Mouse (Mus musculus): ENCODE data around the gene Zfhx3. TPM values are rescaled to one million over a fixed set of nuclear protein-coding genes. Genes with fewer than 3 reads are reported as not detected.

The Zfhx3 gene
- polyA plus RNA-seq, 1 experiment from 2014 or later = 22.4 TPM

DNA sequence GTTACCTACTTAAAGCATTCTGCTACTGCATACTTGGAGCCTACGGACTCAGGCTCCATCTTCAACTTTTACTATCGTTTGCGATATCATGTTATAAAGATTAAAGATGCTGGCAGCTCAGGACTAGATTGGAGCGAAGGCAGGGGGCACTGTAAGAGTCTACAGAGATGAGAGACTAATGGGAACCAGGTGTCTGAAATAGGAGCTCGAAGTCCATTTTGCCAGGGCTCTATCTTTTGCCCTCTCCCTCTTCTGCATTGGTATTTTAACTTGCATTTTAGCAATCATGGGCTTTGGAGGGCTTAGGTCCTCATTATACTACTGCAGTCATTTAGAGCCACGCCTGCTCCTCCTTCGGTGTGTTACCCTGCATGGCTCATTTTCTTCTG lies 1035.9 kb downstream of the Zfhx3 start:
- 77% methylated on average over 7 of the region's 7 CpGs for WGBS
- H3K4me3 ChIP-seq = no peak overlapping the region
- no peaks in the 10 kb centered on the region for H3K36me3 ChIP-seq (ENCODE audit: poor library complexity, severe bottlenecking)
- 0 out of 2 replicates have a peak, but pooled peaks cover 5% of the 10 kb centered on the region for H3K9me3 ChIP-seq (replicated peaks)
- ATAC-seq = no peak
- H3K4me1 ChIP-seq = no peaks in the 10 kb centered on the region
- H3K4me2 ChIP-seq = no peak overlapping the region
- no peak overlapping the region for H3K27ac ChIP-seq
- H3K9ac ChIP-seq = no peak overlapping the region
- H3K27me3 ChIP-seq = no peaks in the 10 kb centered on the region

DNA sequence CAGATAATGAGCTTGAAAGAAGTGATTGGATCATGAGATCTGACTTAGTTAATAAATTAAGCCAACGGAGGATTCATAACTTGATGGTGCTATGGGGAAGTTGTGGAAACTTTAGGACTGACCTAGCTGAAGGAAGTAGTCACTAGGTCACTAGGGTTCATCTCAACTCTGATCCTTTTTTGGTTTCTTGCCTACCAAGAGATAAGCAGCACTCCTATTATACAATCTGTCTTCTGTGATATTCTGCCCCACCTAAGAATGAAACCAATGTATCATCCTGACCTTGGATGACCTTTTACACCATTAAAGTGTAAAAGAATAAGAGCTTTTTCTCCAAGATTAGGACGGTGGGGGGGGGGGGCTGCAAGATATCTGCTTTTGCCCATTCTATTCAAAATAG lies 1042.5 kb downstream of the Zfhx3 start:
- H3K27me3 ChIP-seq = no peaks in the 10 kb centered on the region
- no peak overlapping the region for H3K4me3 ChIP-seq
- H3K9me3 ChIP-seq (replicated peaks) = 0 out of 2 replicates have a peak, but pooled peaks cover 5% of the 10 kb centered on the region
- no peak overlapping the region for H3K9ac ChIP-seq
- no peak overlapping the region for H3K27ac ChIP-seq
- H3K36me3 ChIP-seq (ENCODE audit: poor library complexity, severe bottlenecking) = no peaks in the 10 kb centered on the region
- ATAC-seq = no peak
- WGBS = 78% methylated on average over 2 of the region's 2 CpGs
- H3K4me1 ChIP-seq = no peaks in the 10 kb centered on the region
- no peak overlapping the region for H3K4me2 ChIP-seq

DNA sequence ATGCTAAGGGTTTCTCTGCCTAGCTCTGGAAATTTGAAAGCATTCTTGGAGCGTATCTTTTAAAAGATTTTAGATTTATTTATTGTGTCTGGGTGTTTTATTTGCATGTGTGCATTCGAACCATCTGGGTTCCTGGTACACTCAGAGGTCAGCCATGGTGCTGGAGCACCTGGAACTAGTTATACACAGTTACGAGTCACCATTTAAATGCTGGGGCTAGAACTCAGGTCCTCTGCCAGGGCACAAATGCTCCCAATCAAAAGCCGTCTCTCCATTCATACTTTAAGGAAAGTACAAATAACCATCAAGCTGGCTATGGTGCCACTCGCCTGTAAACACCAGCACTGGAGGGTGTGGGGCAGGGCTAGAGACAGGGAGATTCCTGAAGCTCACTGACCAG lies 1047.4 kb downstream of the Zfhx3 start:
- H3K9me3 ChIP-seq (replicated peaks) = no peaks in the 10 kb centered on the region
- H3K27me3 ChIP-seq = no peaks in the 10 kb centered on the region
- H3K36me3 ChIP-seq (ENCODE audit: poor library complexity, severe bottlenecking) = no peaks in the 10 kb centered on the region
- H3K4me2 ChIP-seq = no peak overlapping the region
- WGBS = 83% methylated on average over 5 of the region's 5 CpGs
- no peak overlapping the region for H3K27ac ChIP-seq
- no peak overlapping the region for H3K4me3 ChIP-seq
- no peaks in the 10 kb centered on the region for H3K4me1 ChIP-seq
- no peak overlapping the region for H3K9ac ChIP-seq
- ATAC-seq = no peak

DNA sequence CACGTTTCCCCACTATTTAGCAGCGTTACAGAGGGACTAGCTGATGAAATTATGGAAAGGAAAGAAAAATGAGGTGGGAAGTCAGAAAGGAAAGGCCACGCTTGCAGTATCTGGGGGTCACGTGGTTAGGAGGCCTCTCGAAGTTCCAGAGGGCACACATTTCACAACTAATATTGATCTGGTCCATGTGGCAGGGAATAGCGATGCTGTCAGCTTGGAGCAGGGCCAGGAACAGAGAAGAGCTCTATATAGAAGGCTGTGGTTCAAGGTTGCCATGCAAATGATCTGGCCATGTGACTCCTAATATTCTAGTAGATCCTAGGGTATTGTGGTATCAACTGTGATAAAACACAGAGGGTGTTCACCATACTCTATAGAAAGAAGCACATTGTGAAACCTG lies 1048.1 kb downstream of the Zfhx3 start:
- H3K9ac ChIP-seq = no peak overlapping the region
- WGBS = 87% methylated on average over 6 of the region's 6 CpGs
- no peaks in the 10 kb centered on the region for H3K27me3 ChIP-seq
- no peaks in the 10 kb centered on the region for H3K4me1 ChIP-seq
- no peak for ATAC-seq
- H3K36me3 ChIP-seq (ENCODE audit: poor library complexity, severe bottlenecking) = no peaks in the 10 kb centered on the region
- H3K4me2 ChIP-seq = no peak overlapping the region
- H3K27ac ChIP-seq = no peak overlapping the region
- no peak overlapping the region for H3K4me3 ChIP-seq
- H3K9me3 ChIP-seq (replicated peaks) = no peaks in the 10 kb centered on the region

DNA sequence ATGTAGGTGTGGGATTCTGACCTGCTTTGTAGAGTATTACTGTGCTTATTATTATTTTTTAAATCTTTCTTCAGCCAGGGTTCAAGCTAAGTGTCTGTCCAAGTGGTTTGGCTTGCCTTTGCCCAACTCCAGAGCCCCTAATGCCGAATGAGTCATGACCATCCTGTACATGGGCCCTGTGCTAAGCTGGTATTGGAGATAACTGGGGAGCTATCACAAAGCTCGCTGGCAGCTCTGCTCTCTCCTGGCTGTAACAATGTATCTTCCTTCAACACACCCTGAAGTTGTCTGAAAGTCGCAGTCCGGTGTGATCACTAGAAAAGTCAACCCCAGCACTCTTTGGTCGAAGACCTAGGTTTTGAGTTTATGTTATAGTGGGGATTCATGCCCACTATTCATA lies 1049.0 kb downstream of the Zfhx3 start:
- Histone ChIP-seq H3K9me3 (replicated peaks) (no peaks in the 10 kb centered on the region), H3K27ac (no peak overlapping the region), H3K4me2 (no peak overlapping the region), H3K4me1 (no peaks in the 10 kb centered on the region), H3K27me3 (no peaks in the 10 kb centered on the region), H3K4me3 (no peak overlapping the region), H3K9ac (no peak overlapping the region), H3K36me3 (ENCODE audit: poor library complexity, severe bottlenecking) (no peaks in the 10 kb centered on the region)
- WGBS = 91% methylated on average over 5 of the region's 5 CpGs
- ATAC-seq = no peak

DNA sequence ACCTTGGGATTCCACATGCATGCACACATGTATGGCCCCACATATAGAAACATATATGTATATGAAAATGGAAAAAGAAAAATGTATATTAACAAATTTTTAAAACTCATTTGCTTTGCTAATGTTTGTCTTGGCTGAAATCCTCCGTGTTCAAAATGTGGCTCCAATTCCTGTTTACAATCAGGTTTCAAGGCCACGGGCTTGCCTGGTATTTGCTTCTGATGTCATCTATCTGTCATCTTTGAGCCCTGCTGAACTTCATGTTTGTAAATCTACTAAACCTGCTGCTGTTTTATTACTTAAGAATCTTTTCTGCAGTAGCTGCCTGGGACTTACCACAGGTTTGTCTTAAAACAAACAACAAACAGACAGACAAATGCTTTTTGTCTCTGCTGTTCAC lies 1051.3 kb downstream of the Zfhx3 start:
- H3K4me3 ChIP-seq = no peak overlapping the region
- 85% methylated on average over 2 of the region's 2 CpGs for WGBS
- H3K9ac ChIP-seq = no peak overlapping the region
- H3K4me1 ChIP-seq = 0 out of 2 replicates have a peak, but pooled peaks cover 4% of the 10 kb centered on the region
- no peaks in the 10 kb centered on the region for H3K36me3 ChIP-seq (ENCODE audit: poor library complexity, severe bottlenecking)
- H3K27ac ChIP-seq = no peak overlapping the region
- no peak for ATAC-seq
- H3K9me3 ChIP-seq (replicated peaks) = no peaks in the 10 kb centered on the region
- no peak overlapping the region for H3K4me2 ChIP-seq
- no peaks in the 10 kb centered on the region for H3K27me3 ChIP-seq

DNA sequence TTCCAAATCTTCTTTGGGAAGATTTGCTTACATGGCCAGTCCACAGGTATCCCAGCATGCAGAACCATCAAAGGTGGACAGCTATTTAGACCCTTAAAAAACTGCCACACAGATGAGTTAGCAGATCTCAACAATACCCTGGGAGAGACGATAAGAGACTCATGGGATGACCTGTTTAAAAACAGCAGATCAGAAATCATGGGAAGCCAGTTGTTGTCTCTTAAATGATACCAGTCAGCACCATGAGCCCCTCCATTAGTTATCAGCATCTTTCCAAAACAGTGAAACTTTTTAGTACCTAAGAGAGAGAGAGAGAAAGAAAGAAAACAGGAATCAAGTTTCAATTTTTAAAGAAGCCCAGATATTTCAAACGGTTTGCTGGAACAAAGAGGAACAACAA lies 1051.7 kb downstream of the Zfhx3 start:
- Histone ChIP-seq H3K27ac (no peak overlapping the region), H3K27me3 (no peaks in the 10 kb centered on the region), H3K4me3 (no peak overlapping the region), H3K9ac (no peak overlapping the region), H3K4me2 (no peak overlapping the region), H3K36me3 (ENCODE audit: poor library complexity, severe bottlenecking) (no peaks in the 10 kb centered on the region), H3K4me1 (0 out of 2 replicates have a peak, but pooled peaks cover 5% of the 10 kb centered on the region), H3K9me3 (replicated peaks) (no peaks in the 10 kb centered on the region)
- 62% methylated on average over 2 of the region's 2 CpGs for WGBS
- ATAC-seq = no peak

DNA sequence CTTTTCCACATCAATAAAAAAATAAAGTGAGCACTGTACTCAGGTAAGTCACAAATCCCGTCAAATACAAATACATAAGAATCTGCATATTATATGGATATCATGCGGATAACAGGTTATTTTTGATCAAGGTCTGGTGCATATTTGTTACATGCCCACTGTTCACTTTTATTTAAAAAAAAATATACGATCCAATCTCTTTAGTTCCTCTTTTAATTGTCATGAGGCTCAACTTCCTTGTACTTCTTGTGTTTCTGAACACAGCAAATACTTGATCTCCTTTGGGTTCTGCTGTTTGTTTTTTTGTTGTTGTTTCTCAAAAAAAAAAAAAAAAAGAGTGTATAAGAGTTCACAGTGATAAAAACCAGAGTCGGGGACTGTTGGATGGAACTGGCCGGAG lies 1052.4 kb downstream of the Zfhx3 start:
- Histone ChIP-seq H3K36me3 (ENCODE audit: poor library complexity, severe bottlenecking) (no peaks in the 10 kb centered on the region), H3K4me2 (no peak overlapping the region), H3K9ac (no peak overlapping the region), H3K4me3 (no peak overlapping the region), H3K27ac (no peak overlapping the region), H3K4me1 (0 out of 2 replicates have a peak, but pooled peaks cover 7% of the 10 kb centered on the region), H3K27me3 (no peaks in the 10 kb centered on the region), H3K9me3 (replicated peaks) (no peaks in the 10 kb centered on the region)
- 92% methylated on average over 5 of the region's 5 CpGs for WGBS
- no peak for ATAC-seq

DNA sequence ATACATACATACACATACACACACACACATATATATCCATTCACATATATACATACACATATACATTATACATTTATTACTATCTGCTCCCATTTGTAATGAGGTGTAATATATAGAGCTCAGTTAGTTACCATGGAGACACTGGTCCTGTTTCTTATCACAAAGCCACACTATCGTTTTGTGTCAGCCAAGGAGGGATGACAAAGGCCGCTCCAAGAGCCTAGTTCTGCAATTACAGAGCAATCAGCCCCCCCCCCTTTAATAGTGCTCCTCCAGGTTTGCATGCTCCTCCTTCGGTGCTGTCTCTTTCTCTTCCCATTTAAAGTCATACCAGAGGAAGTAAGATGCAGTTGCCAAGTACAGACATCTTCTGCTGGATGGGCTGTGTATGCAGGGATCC lies 1054.9 kb downstream of the Zfhx3 start:
- no peaks in the 10 kb centered on the region for H3K27me3 ChIP-seq
- WGBS = 55% methylated on average over 3 of the region's 3 CpGs
- H3K4me3 ChIP-seq = no peak overlapping the region
- H3K9me3 ChIP-seq (replicated peaks) = no peaks in the 10 kb centered on the region
- peak overlapping the region; percentile 51; the same call in 1 of the 2 replicates for H3K27ac ChIP-seq
- ATAC-seq = no peak
- no peak overlapping the region for H3K4me2 ChIP-seq
- no peak overlapping the region for H3K9ac ChIP-seq
- H3K36me3 ChIP-seq (ENCODE audit: poor library complexity, severe bottlenecking) = no peaks in the 10 kb centered on the region
- H3K4me1 ChIP-seq = 0 out of 2 replicates have a peak, but pooled peaks cover 7% of the 10 kb centered on the region

DNA sequence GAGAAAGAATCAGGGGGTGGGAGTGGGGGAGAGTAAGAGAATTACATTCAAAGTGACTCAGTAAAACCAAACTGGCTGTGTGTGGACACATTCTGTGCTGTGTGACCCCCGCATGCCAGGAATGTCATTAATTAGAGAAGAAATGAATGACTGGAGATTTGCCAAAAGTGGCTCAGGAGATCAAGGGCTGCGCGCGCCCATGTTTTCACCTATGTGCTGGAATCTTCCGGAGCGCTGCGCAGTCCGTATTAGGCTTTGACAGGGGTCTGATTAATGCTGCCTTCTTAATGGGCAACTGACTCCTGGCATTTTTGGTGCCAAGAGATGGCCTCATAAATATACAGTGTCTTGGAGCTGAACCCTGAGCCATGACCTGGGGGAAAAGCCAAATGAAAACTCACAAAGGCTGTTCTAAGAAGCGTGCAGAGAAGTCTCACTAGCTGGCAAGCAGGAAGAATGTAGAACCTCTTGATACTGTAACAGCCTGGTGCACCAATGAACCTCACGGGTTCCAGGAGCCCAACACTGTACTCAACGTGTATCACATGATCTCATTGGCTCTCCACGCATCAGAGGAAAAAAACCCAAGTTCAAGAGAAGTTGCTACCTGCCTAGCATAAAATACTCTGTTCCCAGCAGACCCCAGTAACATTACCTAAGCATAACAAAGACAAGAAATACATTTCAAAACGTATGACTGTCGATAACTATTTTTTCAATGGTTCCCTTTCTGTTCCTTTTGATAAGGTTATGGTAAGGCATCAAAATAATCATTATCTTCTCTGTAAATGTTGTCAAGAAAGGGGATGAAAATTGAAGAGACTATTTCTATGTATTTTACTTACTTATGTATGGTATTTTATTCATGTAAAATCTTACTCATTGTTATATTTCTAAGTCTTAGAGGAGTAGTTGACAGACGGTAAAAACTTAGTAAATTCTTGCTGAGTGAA lies 1057.1 kb downstream of the Zfhx3 start:
- H3K36me3 ChIP-seq (ENCODE audit: poor library complexity, severe bottlenecking) = no peaks in the 10 kb centered on the region
- ATAC-seq = no peak
- H3K27me3 ChIP-seq = no peaks in the 10 kb centered on the region
- H3K4me1 ChIP-seq = 0 out of 2 replicates have a peak, but pooled peaks cover 7% of the 10 kb centered on the region
- no peak overlapping the region for H3K4me3 ChIP-seq
- 66% methylated on average over 15 of the region's 15 CpGs for WGBS
- H3K27ac ChIP-seq = no peak overlapping the region
- no peak overlapping the region for H3K4me2 ChIP-seq
- H3K9ac ChIP-seq = no peak overlapping the region
- H3K9me3 ChIP-seq (replicated peaks) = no peaks in the 10 kb centered on the region

DNA sequence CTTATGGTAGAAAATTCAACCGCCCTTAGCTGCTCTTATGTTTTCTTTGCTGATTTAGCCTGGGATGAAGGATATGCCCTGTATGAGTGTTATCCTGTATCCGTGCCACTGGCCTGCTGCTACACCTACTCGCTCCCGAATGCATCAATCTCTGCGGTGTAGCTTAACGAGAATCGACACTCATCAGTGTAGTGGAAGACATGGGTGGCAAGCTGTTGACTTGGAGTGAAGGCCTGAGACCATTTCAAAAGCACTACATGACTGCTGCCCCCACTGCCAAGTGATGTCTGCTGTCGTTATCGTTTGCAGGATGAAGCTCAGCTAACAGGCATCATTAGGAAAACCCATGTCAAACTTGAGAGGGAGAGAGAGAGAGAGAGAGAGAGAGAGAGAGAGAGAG lies 1058.6 kb downstream of the Zfhx3 start:
- 0 out of 2 replicates have a peak, but pooled peaks cover 7% of the 10 kb centered on the region for H3K4me1 ChIP-seq
- H3K4me3 ChIP-seq = no peak overlapping the region
- H3K27me3 ChIP-seq = no peaks in the 10 kb centered on the region
- H3K4me2 ChIP-seq = no peak overlapping the region
- H3K9ac ChIP-seq = no peak overlapping the region
- H3K36me3 ChIP-seq (ENCODE audit: poor library complexity, severe bottlenecking) = no peaks in the 10 kb centered on the region
- no peak for ATAC-seq
- H3K27ac ChIP-seq = no peak overlapping the region
- 76% methylated on average over 9 of the region's 9 CpGs for WGBS
- no peaks in the 10 kb centered on the region for H3K9me3 ChIP-seq (replicated peaks)

DNA sequence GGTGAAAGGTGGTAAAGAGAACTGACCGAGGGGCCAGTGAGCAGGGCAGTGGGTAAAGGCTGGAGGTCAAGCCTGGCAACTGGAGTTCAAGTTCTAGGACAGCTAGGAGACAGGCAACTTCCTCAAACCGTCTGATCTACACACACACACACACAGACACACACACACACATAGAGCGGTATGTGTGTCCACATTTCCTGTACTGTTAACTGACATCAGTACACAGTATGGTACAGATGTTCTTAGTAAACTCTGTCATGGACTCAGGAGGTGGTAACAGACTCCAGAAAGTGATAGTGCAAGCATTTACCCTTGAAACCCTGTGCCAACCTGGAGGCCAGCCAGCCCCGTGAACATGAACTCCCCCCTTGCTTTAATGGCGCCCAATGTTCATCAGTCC lies 1059.5 kb downstream of the Zfhx3 start:
- Histone ChIP-seq H3K4me3 (no peak overlapping the region), H3K4me1 (0 out of 2 replicates have a peak, but pooled peaks cover 9% of the 10 kb centered on the region), H3K4me2 (no peak overlapping the region), H3K9me3 (replicated peaks) (no peaks in the 10 kb centered on the region), H3K27ac (no peak overlapping the region), H3K27me3 (no peaks in the 10 kb centered on the region), H3K36me3 (ENCODE audit: poor library complexity, severe bottlenecking) (no peaks in the 10 kb centered on the region), H3K9ac (no peak overlapping the region)
- WGBS = 92% methylated on average over 5 of the region's 5 CpGs
- no peak for ATAC-seq

Measured in forebrain, embryonic 13.5 days (tissue).